Mouse (Mus musculus): ENCODE measurements around the gene St5.

DNA sequence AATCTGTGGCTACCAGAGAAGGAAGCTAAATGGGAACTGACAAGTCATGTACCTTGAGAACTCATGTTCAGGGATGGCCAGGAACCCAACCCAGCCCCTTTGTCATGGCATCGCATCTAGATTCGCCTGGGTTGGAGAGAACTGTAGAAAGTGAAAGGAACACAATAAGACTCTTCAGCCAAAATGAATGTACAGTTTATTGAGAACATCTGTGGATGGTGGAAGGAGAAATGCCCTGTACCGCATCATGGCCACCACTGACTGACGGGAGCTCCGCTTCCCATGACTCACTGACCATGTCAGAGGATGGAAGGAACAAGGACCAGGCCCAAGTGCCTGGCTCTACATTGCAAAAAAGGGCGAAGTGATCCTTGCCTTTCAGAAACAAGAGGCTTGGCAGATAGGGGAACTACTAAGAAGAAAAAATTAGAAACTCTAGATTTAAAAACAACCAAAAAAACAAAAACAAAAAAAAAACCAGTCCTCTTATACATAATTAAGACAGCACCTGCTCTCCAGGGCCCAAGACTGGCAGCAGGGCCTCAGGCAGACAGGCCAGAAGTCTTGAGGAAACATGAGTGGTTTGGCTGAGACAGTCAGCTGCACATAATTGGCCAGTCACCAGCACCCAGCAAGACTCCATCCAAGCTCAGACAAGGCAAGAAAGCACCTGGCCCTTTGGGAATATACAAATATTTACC, 179.5 kb downstream of the St5 start:
- no peak for TF ChIP-seq ZNF384 (IDR thresholded peaks at IDR 0.05; ENCODE audit: low read depth, low read length)
- TF ChIP-seq MAFK (IDR thresholded peaks at IDR 0.05; ENCODE audit: insufficient read depth, low read depth, low read length) = no peak
- TF ChIP-seq HCFC1 (IDR thresholded peaks at IDR 0.05; ENCODE audit: borderline replicate concordance, insufficient read depth, low read length) = no peak
- no peak for TF ChIP-seq ZC3H11A (IDR thresholded peaks at IDR 0.05; ENCODE audit: borderline replicate concordance, low read depth, low read length)
